Mouse (Mus musculus): ENCODE measurements around the gene Polrmt. TPM values are rescaled to one million over a fixed set of nuclear protein-coding genes. Genes with fewer than 3 reads are reported as not detected.

Polrmt gene
- polyA plus RNA-seq, 1 experiment from 2014 or later = 45.9 TPM

- Histone ChIP-seq H3K4me2 (ENCODE audit: low read length) (no peak overlapping the region), H3K36me3 (ENCODE audit: control insufficient read depth, insufficient read depth, low read length) (no peaks in the 10 kb centered on the region), H3K4me3 (ENCODE audit: low read depth, low read length) (no peak overlapping the region), H3K9me3 (replicated peaks; ENCODE audit: control insufficient read depth, low read length, poor library complexity, severe bottlenecking) (no peaks in the 10 kb centered on the region), H3K9ac (ENCODE audit: low read depth, low read length) (no peak overlapping the region), H3K27ac (ENCODE audit: low read length) (no peak overlapping the region), H3K27me3 (ENCODE audit: control insufficient read depth, insufficient read depth, low read depth, low read length) (no peaks in the 10 kb centered on the region), H3K4me1 (ENCODE audit: control insufficient read depth, insufficient read depth, low read length) (no peaks in the 10 kb centered on the region)
- no peak for ATAC-seq
- WGBS = 65% methylated on average over 13 of the region's 13 CpGs
These were observed 50.9 kb downstream of the Polrmt start for GRCm38 (mm10) chr10:79695231-79696128.

- Histone ChIP-seq H3K27ac (ENCODE audit: low read length) (no peak overlapping the region), H3K9ac (ENCODE audit: low read depth, low read length) (no peak overlapping the region), H3K27me3 (ENCODE audit: control insufficient read depth, insufficient read depth, low read depth, low read length) (no peaks in the 10 kb centered on the region), H3K4me3 (ENCODE audit: low read depth, low read length) (no peak overlapping the region), H3K36me3 (ENCODE audit: control insufficient read depth, insufficient read depth, low read length) (no peaks in the 10 kb centered on the region), H3K4me2 (ENCODE audit: low read length) (no peak overlapping the region), H3K9me3 (replicated peaks; ENCODE audit: control insufficient read depth, low read length, poor library complexity, severe bottlenecking) (no peaks in the 10 kb centered on the region), H3K4me1 (ENCODE audit: control insufficient read depth, insufficient read depth, low read length) (no peaks in the 10 kb centered on the region)
- WGBS = 84% methylated on average over 6 of the region's 6 CpGs
- ATAC-seq = no peak
These were observed 52.1 kb downstream of the Polrmt start for GRCm38 (mm10) chr10:79694379-79694655.

- no peak overlapping the region for H3K4me3 ChIP-seq (ENCODE audit: low read depth, low read length)
- ATAC-seq = no peak
- no peak overlapping the region for H3K27ac ChIP-seq (ENCODE audit: low read length)
- WGBS = 73% methylated on average over 12 of the region's 12 CpGs
- no peaks in the 10 kb centered on the region for H3K4me1 ChIP-seq (ENCODE audit: control insufficient read depth, insufficient read depth, low read length)
- H3K36me3 ChIP-seq (ENCODE audit: control insufficient read depth, insufficient read depth, low read length) = peaks cover 3% of the 10 kb centered on the region
- H3K27me3 ChIP-seq (ENCODE audit: control insufficient read depth, insufficient read depth, low read depth, low read length) = no peaks in the 10 kb centered on the region
- no peaks in the 10 kb centered on the region for H3K9me3 ChIP-seq (replicated peaks; ENCODE audit: control insufficient read depth, low read length, poor library complexity, severe bottlenecking)
- H3K9ac ChIP-seq (ENCODE audit: low read depth, low read length) = no peak overlapping the region
- H3K4me2 ChIP-seq (ENCODE audit: low read length) = no peak overlapping the region
These were observed 52.6 kb downstream of the Polrmt start for GRCm38 (mm10) chr10:79693580-79694378.

- no peak overlapping the region for H3K9ac ChIP-seq (ENCODE audit: low read depth, low read length)
- WGBS = 100% methylated on average over 2 of the region's 2 CpGs
- no peaks in the 10 kb centered on the region for H3K9me3 ChIP-seq (replicated peaks; ENCODE audit: control insufficient read depth, low read length, poor library complexity, severe bottlenecking)
- ATAC-seq = no peak
- H3K4me1 ChIP-seq (ENCODE audit: control insufficient read depth, insufficient read depth, low read length) = no peaks in the 10 kb centered on the region
- H3K36me3 ChIP-seq (ENCODE audit: control insufficient read depth, insufficient read depth, low read length) = peaks cover 16% of the 10 kb centered on the region
- H3K4me3 ChIP-seq (ENCODE audit: low read depth, low read length) = no peak overlapping the region
- no peak overlapping the region for H3K4me2 ChIP-seq (ENCODE audit: low read length)
- no peak overlapping the region for H3K27ac ChIP-seq (ENCODE audit: low read length)
- H3K27me3 ChIP-seq (ENCODE audit: control insufficient read depth, insufficient read depth, low read depth, low read length) = no peaks in the 10 kb centered on the region
These were observed 54.3 kb downstream of the Polrmt start for GRCm38 (mm10) chr10:79691986-79692548.

- H3K9me3 ChIP-seq (replicated peaks; ENCODE audit: control insufficient read depth, low read length, poor library complexity, severe bottlenecking) = no peaks in the 10 kb centered on the region
- H3K4me1 ChIP-seq (ENCODE audit: control insufficient read depth, insufficient read depth, low read length) = peaks cover under 1% of the 10 kb centered on the region; the same call in 1 of the 2 replicates
- H3K4me2 ChIP-seq (ENCODE audit: low read length) = no peak overlapping the region
- no peaks in the 10 kb centered on the region for H3K27me3 ChIP-seq (ENCODE audit: control insufficient read depth, insufficient read depth, low read depth, low read length)
- 92% methylated on average over 3 of the region's 3 CpGs for WGBS
- no peak overlapping the region for H3K9ac ChIP-seq (ENCODE audit: low read depth, low read length)
- H3K27ac ChIP-seq (ENCODE audit: low read length) = no peak overlapping the region
- peaks cover 28% of the 10 kb centered on the region for H3K36me3 ChIP-seq (ENCODE audit: control insufficient read depth, insufficient read depth, low read length)
- no peak overlapping the region for H3K4me3 ChIP-seq (ENCODE audit: low read depth, low read length)
- ATAC-seq = no peak
These were observed 57.2 kb downstream of the Polrmt start for GRCm38 (mm10) chr10:79689178-79689577.

GRCm38 (mm10) chr10:79688720-79689119 lies 57.7 kb downstream of the Polrmt start, which contains the start of gene Gzmm:
Gene Gzmm, plus strand, starts transcription at chr10:79689020.
- Histone ChIP-seq H3K27me3 (ENCODE audit: control insufficient read depth, insufficient read depth, low read depth, low read length) (no peaks in the 10 kb centered on the region), H3K9ac (ENCODE audit: low read depth, low read length) (no peak within 1 kb of the TSS), H3K36me3 (ENCODE audit: control insufficient read depth, insufficient read depth, low read length) (peaks cover 29% of the 10 kb centered on the region), H3K4me1 (ENCODE audit: control insufficient read depth, insufficient read depth, low read length) (peaks cover 5% of the 10 kb centered on the region), H3K4me3 (ENCODE audit: low read depth, low read length) (no peak within 1 kb of the TSS), H3K9me3 (replicated peaks; ENCODE audit: control insufficient read depth, low read length, poor library complexity, severe bottlenecking) (no peaks in the 10 kb centered on the region), H3K27ac (ENCODE audit: low read length) (no peak within 1 kb of the TSS), H3K4me2 (ENCODE audit: low read length) (no peak within 1 kb of the TSS)
- no peak for ATAC-seq
- 81% methylated on average over 4 of the region's 4 CpGs for WGBS

- Histone ChIP-seq H3K27me3 (ENCODE audit: control insufficient read depth, insufficient read depth, low read depth, low read length) (no peaks in the 10 kb centered on the region), H3K4me2 (ENCODE audit: low read length) (no peak overlapping the region), H3K4me1 (ENCODE audit: control insufficient read depth, insufficient read depth, low read length) (peaks cover 14% of the 10 kb centered on the region), H3K27ac (ENCODE audit: low read length) (no peak overlapping the region), H3K9ac (ENCODE audit: low read depth, low read length) (no peak overlapping the region), H3K36me3 (ENCODE audit: control insufficient read depth, insufficient read depth, low read length) (peaks cover 29% of the 10 kb centered on the region), H3K4me3 (ENCODE audit: low read depth, low read length) (no peak overlapping the region), H3K9me3 (replicated peaks; ENCODE audit: control insufficient read depth, low read length, poor library complexity, severe bottlenecking) (no peaks in the 10 kb centered on the region)
- 97% methylated on average over 6 of the region's 6 CpGs for WGBS
- no peak for ATAC-seq
These were observed 58.9 kb downstream of the Polrmt start for GRCm38 (mm10) chr10:79687513-79687912.

GRCm38 (mm10) chr10:79686691-79687090 lies 59.7 kb downstream of the Polrmt start:
- Histone ChIP-seq H3K4me3 (ENCODE audit: low read depth, low read length) (no peak overlapping the region), H3K9ac (ENCODE audit: low read depth, low read length) (no peak overlapping the region), H3K9me3 (replicated peaks; ENCODE audit: control insufficient read depth, low read length, poor library complexity, severe bottlenecking) (no peaks in the 10 kb centered on the region), H3K27me3 (ENCODE audit: control insufficient read depth, insufficient read depth, low read depth, low read length) (no peaks in the 10 kb centered on the region), H3K27ac (ENCODE audit: low read length) (no peak overlapping the region), H3K4me2 (ENCODE audit: low read length) (no peak overlapping the region), H3K4me1 (ENCODE audit: control insufficient read depth, insufficient read depth, low read length) (peaks cover 14% of the 10 kb centered on the region), H3K36me3 (ENCODE audit: control insufficient read depth, insufficient read depth, low read length) (peaks cover 29% of the 10 kb centered on the region)
- ATAC-seq = no peak
- WGBS = 94% methylated on average over 1 of the region's 1 CpGs

GRCm38 (mm10) chr10:79686219-79686618 lies 60.2 kb downstream of the Polrmt start:
- Histone ChIP-seq H3K36me3 (ENCODE audit: control insufficient read depth, insufficient read depth, low read length) (peaks cover 29% of the 10 kb centered on the region), H3K4me2 (ENCODE audit: low read length) (no peak overlapping the region), H3K27me3 (ENCODE audit: control insufficient read depth, insufficient read depth, low read depth, low read length) (no peaks in the 10 kb centered on the region), H3K4me1 (ENCODE audit: control insufficient read depth, insufficient read depth, low read length) (peaks cover 14% of the 10 kb centered on the region), H3K4me3 (ENCODE audit: low read depth, low read length) (no peak overlapping the region), H3K9me3 (replicated peaks; ENCODE audit: control insufficient read depth, low read length, poor library complexity, severe bottlenecking) (no peaks in the 10 kb centered on the region), H3K9ac (ENCODE audit: low read depth, low read length) (no peak overlapping the region), H3K27ac (ENCODE audit: low read length) (no peak overlapping the region)
- ATAC-seq = no peak
- WGBS = 92% methylated on average over 2 of the region's 2 CpGs
